ENCODE assay signal across 8 mouse cellular contexts in the genomic region with DNA sequence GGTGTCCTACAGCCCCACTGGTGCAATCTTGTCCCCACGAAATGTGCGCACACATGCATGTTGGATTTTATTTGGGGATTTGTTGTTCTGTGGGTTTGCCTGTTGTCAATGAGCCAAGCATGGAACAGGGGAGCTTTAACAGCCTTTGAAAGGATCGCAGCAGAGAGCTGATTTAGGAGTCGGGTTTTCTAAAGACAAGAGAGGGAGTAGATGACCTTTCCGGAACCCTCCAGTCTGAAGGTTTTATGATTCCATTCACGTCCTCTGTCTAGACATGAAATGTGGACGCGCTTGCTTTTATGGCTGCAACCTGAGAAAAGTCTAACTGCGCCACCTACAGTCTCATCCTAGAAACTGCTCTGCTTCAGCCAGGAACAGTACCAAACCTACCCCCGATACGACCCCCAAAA. TPM values are rescaled to one million over a fixed set of nuclear protein-coding genes. Genes with fewer than 3 reads are reported as not detected.
DNase-seq lines count a peak whose midpoint lies in the region; ATAC-seq lines count a peak whose summit lies in the region.

No protein-coding gene starts in this region.

- peak; percentile 28 to 53 for DNase-seq in CD8-positive naive resting alpha-beta T cell, adult 2 months (ENCODE audit: low read depth in 2 of 2, low spot score in 2 of 2)
- peak; percentile 47 for DNase-seq in adrenal gland, adult 2 months
- DNase-seq in embryonic facial prominence, embryonic 10.5 days (ENCODE audit: low spot score): peak; percentile 51
- peak; percentile 52 to 71 for DNase-seq in heart, postnatal 10 days
- DNase-seq in kidney, postnatal 25 days: peak; percentile 44 to 62
- peak; percentile 30 to 46 for DNase-seq in lung, adult 18-20 months

- WGBS in embryonic facial prominence, embryonic 10.5 days: 36% methylated on average over 11 of the region's 11 CpGs
- 3% methylated on average over 11 of the region's 11 CpGs for WGBS in neural tube, embryonic 15.5 days

- H3K27ac ChIP-seq in embryonic facial prominence, embryonic 10.5 days (replicated peaks): peak overlapping the region; percentile 26; the same call in 1 of the 2 replicates
- H3K27ac ChIP-seq in neural tube, embryonic 15.5 days (replicated peaks): peak overlapping the region; percentile 83

- intact Hi-C loops in heart, postnatal 10 days (cut with DNase I): loop anchor here (1.0 to 10.0 kb wide), 4 partner anchors 76 to 1016 kb away; partner anchors contain the start of gene Sorl1

- H3K4me2 ChIP-seq in neural tube, embryonic 15.5 days: peak overlapping the region; percentile 42

- ATAC-seq in neural tube, embryonic 15.5 days (ENCODE audit: low FRiP score): peak; percentile 87
- no peak for ATAC-seq in erythroblast, adult 5-6 weeks (replicated peaks; ENCODE audit: low FRiP score, poor library complexity, severe bottlenecking)

- no peaks in the 10 kb centered on the region; the same call in 1 of the 2 replicates for H3K4me1 ChIP-seq in embryonic facial prominence, embryonic 10.5 days
- H3K4me1 ChIP-seq in neural tube, embryonic 15.5 days: peaks cover 21% of the 10 kb centered on the region

- H3K4me3 ChIP-seq in embryonic facial prominence, embryonic 10.5 days: no peak overlapping the region
- peak overlapping the region; percentile 11; the same call in 1 of the 2 replicates for H3K4me3 ChIP-seq in neural tube, embryonic 15.5 days (replicated peaks)

- no peaks in the 10 kb centered on the region for H3K36me3 ChIP-seq in embryonic facial prominence, embryonic 10.5 days (replicated peaks)
- no peaks in the 10 kb centered on the region for H3K36me3 ChIP-seq in neural tube, embryonic 15.5 days

- H3K9ac ChIP-seq in neural tube, embryonic 15.5 days (replicated peaks): 0 out of 2 replicates have a peak overlapping the region, but pooled peaks have one; percentile 5

- H3K9me3 ChIP-seq in embryonic facial prominence, embryonic 10.5 days: no peaks in the 10 kb centered on the region
- H3K9me3 ChIP-seq in neural tube, embryonic 15.5 days (replicated peaks): no peaks in the 10 kb centered on the region

- H3K27me3 ChIP-seq in embryonic facial prominence, embryonic 10.5 days (replicated peaks; ENCODE audit: low read depth, poor library complexity, severe bottlenecking): peaks cover 6% of the 10 kb centered on the region
- no peaks in the 10 kb centered on the region for H3K27me3 ChIP-seq in neural tube, embryonic 15.5 days (replicated peaks)

RNA-seq across cellular contexts. Expression of gene Sc5d, which starts 23.5 kb away (rescaled TPM):
- 100 to 1,000 TPM in 1 of 2 experiments, 10 to 100 TPM in 1; 55.2 to 220 TPM for total RNA-seq in adrenal gland, adult 2 months (2021)
- polyA plus RNA-seq in adrenal gland, adult 2 months (2012; rRNA removed): 26.2 and 55.2 TPM in 2 replicates
- 57.7 and 58.1 TPM in 2 replicates for polyA plus RNA-seq in embryonic facial prominence, embryonic 10.5 days (2016; fragmentation: Nextera tagmentation; extraction: Ambion mirVana)
- total RNA-seq in heart, postnatal 10 days (2021): 10 to 100 TPM; 13.1 to 13.9 TPM
- 72.3 and 79.0 TPM in 2 replicates for polyA plus RNA-seq in neural tube, embryonic 15.5 days (2015; fragmentation: Nextera tagmentation; extraction: Ambion mirVana)
- 2.1 and 11.3 TPM in 2 replicates for total RNA-seq in erythroblast, adult 5-6 weeks (2015; ENCODE audit: low replicate concordance)
- total RNA-seq in erythroblast, adult 5-6 weeks (2017; ENCODE audit: low replicate concordance): 3.6 and 17.6 TPM in 2 replicates
